Mouse (Mus musculus) cortical plate, adult 2 months (tissue): Measurements from ENCODE around the gene Tnpo1.

Experiments
- CTCF ChIP-seq: fragments of 200-500 bp; IDR thresholded peaks from 2 replicates; pipeline ENCODE4 v1.5.1; 2011; ENCODE audit warnings: mild to moderate bottlenecking, control low read depth, low read length; ENCODE audit not compliant: insufficient read depth; ENCODE audit errors: extremely low read depth
- POLR2A ChIP-seq: fragments of 200-500 bp; IDR thresholded peaks from 2 replicates; pipeline ENCODE4 v1.6.1; 2011; ENCODE audit warnings: mild to moderate bottlenecking, low read length, control low read depth; ENCODE audit not compliant: insufficient read depth; ENCODE audit errors: extremely low read depth

GRCm38 (mm10) chr13:98946434-98946833, 20.2 kb upstream of the Tnpo1 start:
- TF ChIP-seq CTCF, result no peak
- no peak for TF ChIP-seq POLR2A
